Mouse (Mus musculus): ENCODE measurements around the gene Agl. TPM values are rescaled to one million over a fixed set of nuclear protein-coding genes. Genes with fewer than 3 reads are reported as not detected.

Agl gene
- 5.8 and 7.5 TPM in 2 replicates for polyA plus RNA-seq (2021; fragmentation: Nextera tagmentation)
- long read RNA-seq, experiment 1, full-length matches to known transcripts, result 10 of 18 reads
- long read RNA-seq, experiment 1, partial matches to known transcripts, result 6 of 18 reads
- long read RNA-seq, experiment 1, other reads (novel, unspliced or antisense), result 2 of 18 reads
- long read RNA-seq, experiment 2, full-length matches to known transcripts, result 1 of 9 reads
- long read RNA-seq, experiment 2, partial matches to known transcripts, result 3 of 9 reads
- long read RNA-seq, experiment 2, other reads (novel, unspliced or antisense), result 5 of 9 reads

GRCm38 (mm10) chr3:116807811-116808506, at the start of gene Agl:
Gene Agl, minus strand, starts transcription at chr3:116808166.

GRCm38 (mm10) chr3:116712436-116712881, 95.5 kb downstream of the Agl start, which contains the start of gene Slc35a3:
Gene Slc35a3, minus strand, starts transcription at chr3:116712831.

Other genes starting within 250 kb of the Agl start
- gene Lrrc39, start 245.2 kb downstream of the Agl start, polyA plus RNA-seq (2021; fragmentation: Nextera tagmentation), result 0.09 and 0.16 TPM in 2 replicates
- 1.5 and 2.3 TPM in 2 replicates for gene Sass6, start 213.2 kb downstream of the Agl start, polyA plus RNA-seq (2021; fragmentation: Nextera tagmentation)
- 3.1 and 3.4 TPM in 2 replicates for gene Trmt13, start 193.6 kb downstream of the Agl start, polyA plus RNA-seq (2021; fragmentation: Nextera tagmentation)
- gene Mfsd14a, start 145.5 kb downstream of the Agl start, polyA plus RNA-seq (2021; fragmentation: Nextera tagmentation), result 43.9 and 54.5 TPM in 2 replicates
- gene Gm43191, start 126.9 kb downstream of the Agl start, polyA plus RNA-seq (2021; fragmentation: Nextera tagmentation), result not detected in 2 replicates
- gene Slc35a3, start 95.3 kb downstream of the Agl start, polyA plus RNA-seq (2021; fragmentation: Nextera tagmentation), result 4.3 and 16.2 TPM in 2 replicates
- gene Frrs1, start 51.3 kb upstream of the Agl start, polyA plus RNA-seq (2021; fragmentation: Nextera tagmentation), result 0.88 and 1.2 TPM in 2 replicates
- 0.20 TPM in 1 of 2 replicates, not detected in the other for gene 4930455H04Rik, start 160.1 kb upstream of the Agl start, polyA plus RNA-seq (2021; fragmentation: Nextera tagmentation)
- 7.4 and 7.6 TPM in 2 replicates for gene Palmd, start 160.8 kb upstream of the Agl start, polyA plus RNA-seq (2021; fragmentation: Nextera tagmentation)